Mouse (Mus musculus) lung, postnatal 36 days (tissue): Measurements from ENCODE around the gene Rbfox1.
A peak's percentile ranks its signal among the peaks of the same experiment; 100 is the strongest.

ENCODE experiments used
- DNase-seq: peaks from one replicate; pipeline ENCODE4 v3.0.0; 2022; ENCODE audit warnings: mixed read lengths

Rbfox1 gene

DNA sequence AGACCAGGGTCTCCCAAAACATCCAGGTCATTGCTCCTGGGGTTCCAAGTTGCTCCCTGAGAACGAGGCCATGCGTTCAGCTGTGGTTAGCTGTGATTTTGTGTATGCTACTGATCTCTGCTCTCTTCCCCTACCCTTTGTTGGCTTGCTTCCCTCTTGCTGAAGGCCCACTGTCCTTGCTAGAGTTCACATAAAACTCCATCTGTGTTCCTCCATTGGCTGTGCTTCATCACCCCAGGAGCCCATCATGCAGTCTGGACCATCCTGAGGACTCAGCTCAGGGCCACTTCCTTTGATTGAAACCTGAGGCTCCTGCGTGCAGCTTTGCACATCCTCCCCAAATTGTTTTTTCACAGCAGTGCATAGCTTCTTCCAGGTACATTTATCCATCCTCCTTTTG lies 600.5 kb downstream of the Rbfox1 start:
- DNase-seq: no peak

DNA sequence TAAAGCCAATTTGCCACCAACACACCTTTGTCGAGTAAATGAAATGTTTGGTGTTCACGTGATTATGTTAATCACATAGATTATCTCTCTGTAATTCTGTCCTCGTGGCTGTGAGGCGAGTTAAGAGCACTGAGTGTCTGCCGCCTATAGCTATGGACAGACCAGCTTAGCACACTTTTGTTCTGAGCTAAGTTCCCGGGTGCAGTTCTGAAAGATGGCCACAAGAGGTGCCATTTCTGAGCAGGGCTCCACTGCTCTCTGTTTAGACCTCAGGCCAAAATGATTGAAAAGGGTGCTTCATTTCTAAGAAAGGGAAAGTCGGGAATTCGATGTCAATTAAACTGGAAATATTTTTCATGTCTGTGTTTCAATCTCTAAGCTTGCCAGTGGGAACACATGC lies 617.1 kb downstream of the Rbfox1 start:
- peak; percentile 1 for DNase-seq

DNA sequence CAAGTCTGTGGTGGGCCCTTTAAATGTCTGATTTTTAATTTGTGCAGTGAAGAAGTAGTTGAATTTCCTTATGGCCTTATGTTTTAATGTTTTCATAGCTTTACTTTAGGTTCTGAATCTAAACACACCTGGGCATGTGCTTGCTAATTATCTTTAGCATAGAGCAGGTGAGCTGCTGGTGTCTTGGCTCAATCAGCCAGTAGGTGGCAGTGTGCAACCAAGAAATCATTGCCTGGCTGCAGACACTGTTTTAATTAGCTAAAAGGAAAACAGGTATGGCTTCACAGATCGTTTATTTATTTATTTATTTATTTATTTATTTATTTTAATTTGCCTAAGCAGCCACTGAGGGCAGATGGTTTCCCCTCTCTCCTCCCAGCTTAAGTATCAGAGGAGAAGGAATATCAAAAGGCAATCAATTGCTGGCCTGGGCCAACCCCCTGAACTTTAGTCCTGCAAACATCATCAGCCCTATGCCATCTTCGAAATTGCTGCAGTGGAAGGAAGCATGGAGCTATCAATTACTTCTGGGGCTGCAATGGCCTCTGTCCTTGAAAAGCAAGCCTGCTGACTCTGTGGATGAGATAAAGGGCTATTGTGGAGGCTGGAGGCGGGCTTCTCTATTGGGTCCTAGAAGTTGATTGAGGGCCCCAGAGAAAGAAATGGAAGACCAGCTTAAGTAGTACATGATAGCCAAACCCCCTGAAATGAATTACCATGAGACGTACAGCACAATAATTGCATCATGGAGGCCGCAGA lies 618.6 kb downstream of the Rbfox1 start:
- DNase-seq: peak; percentile 23

DNA sequence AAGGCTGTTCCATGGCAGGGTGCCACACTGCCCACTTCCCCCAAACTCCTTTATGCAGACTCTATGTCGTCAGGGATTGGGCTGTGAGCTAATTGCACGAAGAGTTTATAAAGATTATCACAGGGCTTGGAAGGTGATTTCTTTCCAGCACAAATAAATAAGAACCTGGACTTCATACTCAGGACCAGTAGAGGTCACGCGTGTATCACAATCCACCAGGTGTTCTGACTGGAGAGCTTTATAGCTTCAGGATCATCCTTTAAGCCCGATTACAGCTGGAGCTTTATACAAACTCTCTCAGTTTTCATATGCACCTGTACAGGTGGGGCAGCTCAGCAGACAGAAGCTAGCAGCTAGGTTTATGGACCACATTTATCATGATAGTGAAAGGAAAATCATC lies 623.8 kb downstream of the Rbfox1 start:
- DNase-seq: no peak

DNA sequence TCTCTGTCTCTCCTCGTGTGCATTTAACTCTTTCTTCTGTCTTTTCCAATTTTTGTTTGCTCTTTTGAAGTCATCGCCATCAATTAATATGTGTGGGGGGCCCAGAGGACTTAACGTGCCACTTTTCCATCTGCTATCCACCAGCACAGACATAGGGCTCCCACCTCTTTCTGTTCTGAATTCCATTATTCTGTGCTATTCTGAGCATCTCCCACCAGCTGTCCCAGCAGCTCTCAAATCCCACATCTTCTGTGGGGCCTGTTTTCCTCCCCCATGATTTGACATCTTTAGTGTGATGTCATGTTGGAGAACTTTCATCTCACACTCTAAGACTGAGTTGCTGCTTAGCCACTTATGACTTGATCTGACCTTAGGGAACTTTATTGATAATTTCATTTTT lies 634.3 kb downstream of the Rbfox1 start:
- no peak for DNase-seq

DNA sequence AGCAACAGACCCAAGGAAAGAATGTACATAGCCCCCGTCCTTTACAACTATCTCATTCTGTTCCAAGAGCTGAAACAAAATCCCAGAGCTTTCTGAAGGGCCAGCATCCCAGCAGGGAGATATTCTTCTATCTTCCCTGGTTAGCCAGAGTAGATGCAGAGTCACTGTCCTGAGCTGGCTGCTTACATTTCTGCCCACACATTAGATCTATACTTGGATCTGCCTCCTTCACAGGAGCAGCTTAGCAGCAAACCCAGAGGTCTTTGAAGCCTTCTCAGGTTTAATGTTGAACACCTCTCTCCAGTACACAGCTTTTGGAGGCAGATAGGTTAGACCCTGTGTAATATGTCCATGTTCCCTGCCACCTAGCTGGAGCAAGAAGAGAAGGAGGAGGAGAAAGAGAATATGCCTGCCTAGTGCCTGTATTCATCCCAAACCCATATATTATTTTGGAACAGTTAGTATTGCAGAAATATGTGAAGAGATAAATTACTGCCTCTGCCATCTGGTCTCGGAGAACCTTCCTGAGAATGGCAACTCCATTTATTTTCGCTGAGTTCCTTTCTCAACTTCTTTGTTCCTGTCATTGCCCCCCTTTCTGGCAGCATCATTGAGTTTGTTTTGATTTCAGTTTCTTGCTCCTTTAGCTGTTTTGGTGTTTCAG lies 640.5 kb downstream of the Rbfox1 start:
- no peak for DNase-seq

DNA sequence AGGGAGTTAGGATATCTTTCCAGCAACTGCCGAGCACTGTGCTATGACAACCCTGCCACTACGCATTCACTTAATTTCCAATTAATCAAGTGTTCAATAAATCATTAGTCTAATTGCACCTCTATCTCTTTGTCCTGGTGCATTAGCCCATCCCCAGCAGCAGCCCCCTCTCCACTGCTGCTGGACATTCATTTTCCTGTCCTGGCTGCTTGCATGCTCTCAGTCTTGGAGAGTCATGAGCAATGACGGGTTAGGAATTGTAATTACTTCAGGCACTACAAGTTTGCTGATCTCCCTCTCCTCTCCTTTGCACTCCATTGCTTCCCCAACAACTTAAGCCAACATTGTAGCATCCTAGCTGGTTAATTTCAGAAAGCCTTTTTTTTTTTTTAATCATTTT lies 646.3 kb downstream of the Rbfox1 start:
- no peak for DNase-seq

DNA sequence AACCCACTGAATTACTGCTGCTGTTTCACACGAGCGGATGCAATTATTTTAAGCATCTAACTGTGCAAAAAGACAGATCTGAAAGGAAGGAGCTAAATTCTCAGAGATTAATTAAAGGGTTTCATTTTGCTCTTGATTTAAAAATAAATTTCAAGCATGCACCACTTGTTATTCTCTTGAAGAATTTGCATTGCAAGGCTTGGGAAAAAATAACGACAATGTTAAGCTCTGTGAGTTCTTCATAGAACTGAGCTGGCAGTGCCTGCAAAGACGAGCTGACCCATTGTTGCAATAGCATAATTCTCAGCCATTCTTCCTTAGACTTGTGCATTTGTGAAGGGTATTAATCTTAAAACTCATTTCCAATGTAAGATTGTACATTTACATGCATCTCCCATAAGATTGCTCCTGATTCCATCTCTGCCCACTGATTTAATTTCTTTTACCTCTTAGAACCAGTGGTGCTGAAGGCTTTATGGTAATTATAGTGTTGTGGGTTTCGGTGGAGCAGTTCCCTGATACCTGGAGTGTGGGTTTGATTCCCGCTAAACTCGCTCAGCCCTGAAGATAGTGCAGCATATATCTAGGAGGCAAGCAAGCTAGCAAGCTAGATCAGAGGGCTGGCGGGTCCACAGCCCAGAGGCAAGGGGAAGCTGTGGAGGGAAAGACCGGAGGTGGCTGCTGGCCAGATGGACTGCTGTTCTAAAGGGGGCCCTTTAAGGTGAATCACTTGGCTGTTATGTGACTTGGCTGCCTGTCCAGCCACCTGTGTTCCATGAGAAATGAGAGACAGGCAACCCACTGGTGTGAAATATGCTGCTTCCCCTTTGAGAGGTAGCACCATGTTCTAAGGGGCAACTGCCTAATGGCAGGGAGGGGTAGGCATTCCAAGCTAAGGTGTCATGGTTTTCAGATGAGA lies 647.2 kb downstream of the Rbfox1 start:
- no peak for DNase-seq

DNA sequence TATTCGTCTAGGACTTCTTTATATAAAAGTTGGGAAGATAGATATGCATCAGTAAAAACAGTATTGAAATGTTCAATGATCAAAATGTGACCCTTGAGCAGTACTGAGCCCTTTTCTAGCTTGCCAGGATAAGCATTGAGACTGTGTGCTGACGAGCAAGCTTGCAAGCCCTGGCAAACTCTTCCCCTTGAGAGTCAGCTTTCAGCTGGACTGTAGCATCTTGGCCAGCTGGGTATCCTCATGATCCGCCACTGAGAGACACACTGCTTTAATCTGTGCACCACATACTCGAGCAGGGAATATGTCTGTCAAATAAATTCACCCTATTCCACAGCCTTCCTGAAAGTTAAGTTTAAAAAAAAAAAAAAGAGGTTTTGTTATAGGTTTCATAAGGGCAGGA lies 670.6 kb downstream of the Rbfox1 start:
- no peak for DNase-seq

DNA sequence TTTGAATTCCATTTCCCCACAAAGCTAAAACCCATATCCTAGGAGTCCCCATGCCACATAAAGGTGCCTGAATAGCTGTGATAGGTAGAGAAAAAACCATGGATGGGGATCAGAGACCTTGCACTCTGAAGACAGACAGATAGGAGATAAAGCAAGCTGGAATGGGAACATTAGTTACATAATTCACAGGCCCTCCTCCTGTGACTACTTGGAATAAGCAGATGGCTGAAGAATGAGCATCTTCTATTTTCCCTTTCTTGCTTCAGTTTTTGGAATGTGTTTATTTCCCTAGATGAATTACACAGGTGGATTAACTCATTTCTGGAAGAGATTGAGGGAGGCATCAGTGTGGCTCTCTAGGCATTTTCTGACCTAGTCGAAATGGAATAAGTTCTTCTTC lies 672.6 kb downstream of the Rbfox1 start:
- DNase-seq: no peak

DNA sequence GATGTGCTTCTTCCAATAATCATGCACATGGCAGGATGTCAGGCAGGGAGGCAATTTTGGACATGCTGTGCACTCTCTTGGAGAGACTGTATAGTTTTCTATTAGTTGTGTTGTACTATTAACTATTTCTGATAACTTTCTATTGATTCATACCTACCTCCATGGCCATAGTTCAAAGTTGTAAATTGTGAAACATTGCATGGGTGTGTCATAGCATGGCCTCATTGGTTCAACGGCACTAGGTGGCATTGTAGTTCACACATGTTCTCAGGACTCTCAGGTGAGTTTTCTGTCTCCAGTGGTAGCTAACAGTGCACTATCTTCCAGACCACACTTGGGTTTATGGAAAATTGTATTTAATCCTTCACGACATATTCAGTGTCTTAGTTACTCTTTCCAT lies 699.5 kb downstream of the Rbfox1 start:
- no peak for DNase-seq

DNA sequence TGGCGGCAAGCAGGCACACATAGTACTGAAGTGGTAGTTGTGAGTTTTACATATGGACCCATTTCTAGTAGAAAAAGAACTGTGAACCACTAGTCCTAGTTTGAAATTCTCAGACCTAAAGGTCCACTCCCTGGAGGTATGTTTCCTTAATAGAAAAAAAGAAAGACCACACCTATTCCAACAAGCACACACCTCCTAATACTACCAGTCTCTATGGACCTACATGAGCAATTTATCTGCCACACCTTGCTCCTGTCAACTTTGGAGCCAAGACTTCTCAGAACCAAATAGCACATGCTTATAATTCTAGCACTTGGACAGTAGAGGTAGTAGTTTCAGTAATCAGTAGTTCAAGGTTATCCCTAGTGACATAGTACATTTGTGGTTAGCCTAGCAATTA lies 700.0 kb downstream of the Rbfox1 start:
- DNase-seq: no peak

DNA sequence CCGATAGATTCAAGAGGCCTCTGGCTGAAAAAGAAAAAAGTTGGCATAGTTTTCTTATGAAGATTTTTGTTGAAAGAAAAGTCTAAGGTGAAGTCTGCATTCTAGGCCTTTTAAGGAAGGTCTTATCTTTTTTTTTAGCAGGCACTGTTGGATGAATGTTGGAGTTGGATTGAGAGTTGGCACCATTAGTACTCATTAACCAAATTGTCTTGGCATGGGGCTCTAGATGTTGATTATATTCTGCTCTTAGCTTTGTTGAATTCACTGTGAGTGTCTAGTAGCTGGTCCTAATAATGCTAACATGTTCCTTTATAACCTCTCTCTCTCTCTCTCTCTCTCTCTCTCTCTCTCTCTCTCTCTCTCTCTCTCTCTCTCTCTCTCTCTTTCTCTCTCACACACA lies 731.4 kb downstream of the Rbfox1 start:
- DNase-seq: no peak

DNA sequence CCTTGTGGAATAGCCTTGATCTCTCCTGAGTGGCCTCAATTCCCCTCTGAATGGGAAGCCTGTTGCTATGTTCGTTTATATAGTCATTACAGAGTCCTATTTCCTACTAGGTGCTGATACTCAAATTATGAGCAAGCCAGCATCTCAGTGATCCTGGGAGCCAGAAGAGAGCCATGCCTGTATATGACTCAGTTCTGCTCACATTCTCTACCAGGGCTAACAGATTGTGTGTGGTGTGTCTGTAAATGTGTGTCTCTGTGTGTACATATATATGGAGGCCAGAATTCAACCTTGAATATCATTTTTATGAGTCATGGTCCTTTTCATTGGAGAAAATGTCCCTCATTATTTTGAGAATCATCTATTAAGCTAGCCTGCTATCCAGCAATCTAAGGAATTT lies 755.2 kb downstream of the Rbfox1 start:
- DNase-seq: no peak

DNA sequence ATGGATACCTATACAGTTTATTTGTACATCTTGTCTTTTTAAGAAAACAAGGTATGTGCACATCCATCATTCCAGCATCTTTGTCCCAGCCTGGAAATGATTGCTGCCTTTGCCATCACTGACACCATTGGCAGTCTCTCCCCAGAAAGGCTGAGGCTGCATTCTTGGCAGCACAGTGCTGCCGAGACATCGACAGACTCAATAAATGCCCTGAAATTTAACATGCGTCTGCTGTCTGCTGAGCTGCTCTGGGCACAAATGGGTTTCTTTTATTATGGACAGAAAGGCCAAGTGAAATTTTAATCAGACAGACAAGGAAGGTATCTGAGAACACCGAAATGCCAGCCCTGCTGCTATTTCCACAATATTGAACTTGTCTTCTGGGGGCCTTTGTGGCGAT lies 761.8 kb downstream of the Rbfox1 start:
- no peak for DNase-seq

DNA sequence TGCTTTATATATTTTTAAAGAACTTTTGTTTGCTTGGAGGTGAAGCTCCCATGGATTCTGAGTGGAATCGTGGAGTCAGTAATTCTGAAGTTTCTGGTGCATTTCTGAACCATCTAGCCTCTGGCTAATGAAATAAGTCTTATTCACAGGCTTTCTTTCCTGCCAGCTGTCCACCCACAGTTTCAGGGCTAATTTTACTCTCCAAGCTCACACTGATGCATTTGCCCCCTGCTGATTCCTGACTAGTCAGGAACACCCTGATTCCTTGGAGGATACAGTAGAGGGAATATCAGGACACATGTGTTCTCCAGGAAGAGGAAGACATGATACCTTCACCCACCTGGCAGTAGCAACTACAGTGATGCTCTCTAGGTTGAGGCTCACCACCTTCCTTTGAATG lies 763.6 kb downstream of the Rbfox1 start:
- DNase-seq: no peak

DNA sequence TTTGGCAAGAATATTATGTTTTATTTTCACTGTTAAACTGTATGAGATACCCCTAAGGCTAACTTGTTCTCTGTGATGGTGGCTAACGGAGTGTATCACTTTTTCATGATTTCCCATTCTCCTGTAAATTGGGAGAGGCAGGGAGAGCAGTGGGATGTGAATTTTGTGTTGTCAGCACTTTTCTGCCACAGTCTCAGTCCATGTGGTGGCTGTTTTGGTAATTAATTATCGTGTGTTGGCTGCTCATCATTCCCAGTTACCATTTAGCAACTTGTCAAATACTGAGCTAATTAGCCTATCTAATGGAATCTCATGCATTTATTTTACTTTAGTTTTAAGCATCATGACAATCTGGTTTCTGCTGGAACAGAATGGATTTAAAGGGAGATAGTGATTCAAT lies 773.4 kb downstream of the Rbfox1 start:
- no peak for DNase-seq

DNA sequence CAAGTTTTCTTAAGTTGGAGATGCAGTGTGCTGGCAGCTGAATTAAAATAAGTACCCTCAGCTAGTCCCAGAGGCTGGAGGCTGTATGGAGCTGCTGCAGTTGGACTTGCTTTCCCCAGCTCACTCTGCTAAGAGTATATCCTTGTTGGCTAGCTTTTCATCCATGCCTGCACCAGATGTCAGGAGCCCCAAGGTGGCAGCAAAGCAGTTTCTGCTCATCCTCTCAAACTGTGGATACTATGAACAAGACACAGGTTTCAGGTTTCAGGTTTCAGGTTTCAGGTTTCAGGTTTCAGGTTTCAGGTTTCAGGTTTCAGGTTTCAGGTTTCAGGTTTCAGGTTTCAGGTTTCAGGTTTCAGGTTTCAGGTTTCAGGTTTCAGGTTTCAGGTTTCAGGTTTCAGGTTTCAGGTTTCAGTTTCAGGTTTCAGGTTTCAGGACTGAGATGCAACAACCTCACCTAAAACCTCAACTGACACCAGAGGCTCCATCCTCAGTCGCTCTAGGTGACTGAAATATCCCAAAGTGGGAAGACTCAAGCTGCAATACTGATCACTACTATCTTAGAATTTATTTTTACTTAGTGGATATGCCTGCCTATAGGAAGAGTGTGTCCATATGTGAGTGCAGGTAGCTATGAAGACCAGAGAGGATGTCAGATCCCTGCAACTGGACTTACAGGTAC lies 801.1 kb downstream of the Rbfox1 start:
- DNase-seq: no peak

DNA sequence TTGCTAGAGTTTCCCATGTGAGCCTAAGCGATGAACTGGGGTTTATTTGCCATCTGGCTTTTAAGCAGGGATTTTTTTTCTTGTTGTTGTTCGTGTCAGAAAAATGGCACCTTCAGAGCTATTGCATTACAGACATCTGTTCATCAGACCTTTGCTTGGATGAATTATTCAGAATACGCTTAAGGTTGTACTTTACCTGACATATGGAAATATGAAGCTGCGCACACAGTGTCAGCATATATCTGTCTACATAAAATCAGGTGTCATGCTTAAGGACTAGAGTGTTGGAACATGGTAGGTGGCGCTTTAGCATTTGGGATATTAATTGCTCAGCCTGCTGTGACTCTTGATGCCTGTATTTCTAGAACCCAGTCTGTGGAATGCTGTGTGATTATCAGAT lies 819.7 kb downstream of the Rbfox1 start:
- DNase-seq: no peak

DNA sequence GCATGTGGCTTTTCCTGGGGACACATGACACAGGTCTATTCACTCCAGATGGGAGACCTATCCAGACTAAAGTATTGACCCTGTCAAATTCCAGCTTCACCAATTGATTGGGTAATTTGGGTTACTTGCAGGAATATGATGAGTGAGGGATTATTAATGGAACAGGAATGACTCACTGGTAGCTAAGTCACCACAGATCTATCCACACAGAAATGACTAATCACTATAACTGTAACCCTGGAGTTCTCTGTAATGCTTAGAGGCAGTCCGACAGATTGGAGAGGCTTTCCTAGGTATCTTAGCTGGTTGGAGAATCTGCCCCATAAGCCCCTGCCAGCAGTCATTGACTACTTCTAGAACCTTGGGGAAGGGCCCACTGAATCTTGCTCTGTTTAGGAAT lies 827.2 kb downstream of the Rbfox1 start:
- no peak for DNase-seq

DNA sequence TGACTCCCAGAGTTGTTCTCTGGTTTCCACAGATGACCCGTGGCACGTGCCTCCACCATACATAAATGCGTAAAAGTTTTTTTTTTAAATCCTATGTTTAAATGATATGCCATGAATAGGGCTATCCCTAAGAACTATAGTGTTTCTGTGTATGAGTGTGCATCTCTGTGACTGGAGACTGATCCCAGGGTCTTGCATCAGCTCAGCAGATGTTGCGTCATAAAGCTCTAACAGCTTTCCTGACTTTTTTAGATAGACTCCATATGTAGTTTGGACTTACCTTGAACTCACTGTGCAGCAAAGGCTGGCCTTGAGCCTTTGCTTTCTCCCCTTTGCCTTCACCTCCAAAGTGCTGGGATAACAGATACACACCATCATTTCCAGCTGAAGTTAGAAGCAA lies 830.1 kb downstream of the Rbfox1 start:
- DNase-seq: no peak

DNA sequence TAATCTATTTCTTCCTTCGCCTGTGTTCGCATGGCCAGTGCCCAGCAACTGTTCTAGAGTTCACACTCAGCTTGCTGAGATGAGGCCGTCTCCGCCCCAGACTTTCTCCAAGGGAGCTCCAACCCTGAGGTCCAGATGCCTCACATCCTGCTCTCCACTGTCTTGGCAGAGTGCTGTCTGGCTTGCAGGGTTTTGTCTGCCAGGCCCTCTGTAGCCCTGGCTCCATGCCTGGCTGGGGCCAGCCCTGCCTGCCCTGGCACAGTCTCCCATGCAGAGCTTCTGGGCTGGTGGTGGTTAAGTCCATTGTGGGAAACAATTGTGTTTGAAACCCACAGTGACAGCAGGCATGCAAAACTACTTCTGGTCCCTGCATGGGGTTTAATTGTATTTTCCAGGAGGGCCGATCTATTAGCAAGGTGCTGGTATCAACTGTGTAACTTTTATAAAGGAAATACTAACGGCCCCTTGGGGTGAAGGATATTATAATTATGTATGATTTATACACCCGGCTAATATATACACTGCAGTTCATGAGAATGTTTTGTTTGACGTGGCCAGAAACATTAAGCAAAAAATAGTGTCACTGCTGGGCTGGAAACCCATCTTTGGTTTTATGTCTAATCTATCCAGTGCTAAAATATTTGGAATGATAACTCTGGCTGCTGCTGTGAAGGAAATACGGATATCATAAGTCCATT lies 831.2 kb downstream of the Rbfox1 start:
- peak; percentile 2 for DNase-seq

DNA sequence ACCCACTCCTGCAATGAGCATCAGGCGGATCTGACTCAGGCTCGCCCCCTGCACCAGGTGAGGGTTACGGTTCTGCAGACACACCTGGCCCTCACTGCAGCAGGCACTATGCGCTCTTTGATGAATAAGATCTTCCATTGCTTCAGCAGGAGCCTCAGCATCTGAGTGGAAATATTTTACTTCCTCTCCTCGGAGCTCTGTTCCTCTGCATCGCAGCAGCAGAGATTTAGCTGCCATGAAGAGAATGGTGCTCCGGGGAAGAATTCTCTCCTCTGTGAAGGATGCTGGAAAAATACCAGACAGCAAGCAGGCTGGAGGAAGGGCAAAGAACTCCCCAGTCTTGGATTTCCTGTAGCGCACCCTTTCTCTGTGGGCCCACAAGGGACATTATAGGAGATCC lies 833.9 kb downstream of the Rbfox1 start:
- DNase-seq: no peak
